Mouse (Mus musculus) brain, embryonic 14.5 days (tissue): Measurements from ENCODE around the gene Nfia.

Experiments used
- CTCF ChIP-seq: fragments of 200-500 bp; IDR thresholded peaks from 2 replicates; pipeline ENCODE4 v1.5.1; 2012; ENCODE audit warnings: inconsistent platforms, mild to moderate bottlenecking, moderate library complexity, borderline replicate concordance; ENCODE audit not compliant: insufficient read depth, insufficient read length; ENCODE audit errors: extremely low read depth
- POLR2A ChIP-seq: fragments of 200-500 bp; IDR thresholded peaks from 2 replicates; pipeline ENCODE4 v1.6.1; 2012; ENCODE audit warnings: mild to moderate bottlenecking, inconsistent platforms, borderline replicate concordance; ENCODE audit not compliant: poor library complexity, insufficient read depth, insufficient read length, severe bottlenecking; ENCODE audit errors: extremely low read depth

DNA sequence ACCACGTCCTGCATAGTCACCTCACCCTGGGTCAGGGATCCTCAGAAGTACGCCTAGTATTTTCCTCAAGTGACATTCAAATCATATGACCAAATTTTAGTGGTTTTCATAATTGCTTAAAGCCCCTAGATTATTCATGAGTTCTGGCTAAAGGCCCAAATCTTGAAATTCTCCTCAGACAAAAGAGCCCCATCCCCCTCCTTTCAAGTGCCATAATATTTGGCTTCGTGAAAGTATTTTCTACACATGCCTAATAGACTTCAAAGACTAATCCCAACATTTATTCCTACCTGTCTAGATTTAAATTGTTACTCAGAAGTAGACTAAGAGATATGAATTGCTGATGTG lies 154.7 kb downstream of the Nfia start:
- TF ChIP-seq CTCF (no peak), POLR2A (no peak)
